Mouse (Mus musculus) gastrocnemius, postnatal 25 days (tissue): ENCODE data around the gene Tomt. TPM values are rescaled to one million over a fixed set of nuclear protein-coding genes. Genes with fewer than 3 reads are reported as not detected.
A peak's percentile ranks its signal among the peaks of the same experiment; 100 is the strongest.

Experiments used
- DNase-seq: peaks from one replicate; pipeline ENCODE4 v3.0.0; 2022
- total RNA-seq, 2 experiments: library from RNA; stranded (reverse); gene quantifications; 1 replicate in 1 of 2; 2 replicates in 1 of 2; pipeline ENCODE4 v1.2.3; 2021

Gene Tomt
- total RNA-seq, 2 experiments from 2014 or later: not detected

DNA sequence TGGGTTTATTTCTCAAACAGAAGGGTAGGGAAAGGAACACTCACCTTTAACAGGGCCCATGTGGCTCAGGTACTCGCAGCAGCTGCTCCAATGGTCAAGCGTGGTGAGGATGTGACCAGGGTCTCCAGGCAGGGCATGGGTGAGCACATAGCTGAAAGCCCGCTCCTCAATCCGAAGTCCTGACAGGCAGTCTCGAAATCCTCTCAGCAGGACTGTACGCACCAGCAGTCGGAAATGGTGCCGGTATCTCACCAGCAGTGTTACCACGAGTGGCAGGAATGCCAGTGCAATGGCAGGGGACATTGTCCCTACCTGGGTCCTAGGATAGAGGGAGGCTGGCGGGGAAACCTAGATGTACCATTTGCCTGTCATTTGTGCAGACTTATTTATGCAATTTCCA, 4.2 kb downstream of the Tomt start:
- DNase-seq: no peak

DNA sequence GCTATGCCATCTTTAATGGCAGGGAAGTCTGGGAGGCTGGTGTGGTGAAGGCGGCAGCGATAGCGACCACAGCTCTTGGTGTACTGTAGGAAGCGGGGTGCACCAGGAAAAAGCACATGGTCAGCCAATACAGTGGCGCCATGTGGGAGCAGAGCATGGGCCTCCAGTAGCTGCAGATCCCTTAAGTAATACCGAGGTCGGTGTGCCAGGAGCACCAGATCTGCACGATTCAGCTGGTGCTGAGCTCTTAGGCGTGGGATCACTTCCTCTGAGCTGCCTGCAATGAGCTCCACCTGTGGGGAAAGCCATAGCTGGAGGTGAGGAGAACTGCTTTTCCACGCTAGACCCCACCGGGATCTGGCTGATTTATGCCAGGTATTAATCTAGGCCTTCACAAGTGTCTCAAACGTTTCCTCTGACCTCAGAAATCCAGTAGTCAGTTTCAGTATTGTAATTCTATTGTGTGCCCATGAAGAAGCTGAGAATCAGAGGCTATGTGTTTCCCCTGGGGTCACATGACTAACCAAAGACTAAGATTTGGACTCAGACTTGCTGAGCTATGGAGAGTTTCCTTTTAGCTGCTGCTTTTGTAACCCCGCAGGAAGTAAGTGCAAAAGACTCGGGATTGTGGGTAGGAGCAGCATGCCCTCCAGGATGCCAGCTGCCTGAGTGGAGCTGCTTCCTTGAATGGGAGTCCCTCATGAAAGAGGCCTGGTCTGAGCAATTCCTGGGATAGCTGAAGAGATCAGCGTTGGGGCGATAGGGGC, 5.6 kb downstream of the Tomt start:
- no peak for DNase-seq

DNA sequence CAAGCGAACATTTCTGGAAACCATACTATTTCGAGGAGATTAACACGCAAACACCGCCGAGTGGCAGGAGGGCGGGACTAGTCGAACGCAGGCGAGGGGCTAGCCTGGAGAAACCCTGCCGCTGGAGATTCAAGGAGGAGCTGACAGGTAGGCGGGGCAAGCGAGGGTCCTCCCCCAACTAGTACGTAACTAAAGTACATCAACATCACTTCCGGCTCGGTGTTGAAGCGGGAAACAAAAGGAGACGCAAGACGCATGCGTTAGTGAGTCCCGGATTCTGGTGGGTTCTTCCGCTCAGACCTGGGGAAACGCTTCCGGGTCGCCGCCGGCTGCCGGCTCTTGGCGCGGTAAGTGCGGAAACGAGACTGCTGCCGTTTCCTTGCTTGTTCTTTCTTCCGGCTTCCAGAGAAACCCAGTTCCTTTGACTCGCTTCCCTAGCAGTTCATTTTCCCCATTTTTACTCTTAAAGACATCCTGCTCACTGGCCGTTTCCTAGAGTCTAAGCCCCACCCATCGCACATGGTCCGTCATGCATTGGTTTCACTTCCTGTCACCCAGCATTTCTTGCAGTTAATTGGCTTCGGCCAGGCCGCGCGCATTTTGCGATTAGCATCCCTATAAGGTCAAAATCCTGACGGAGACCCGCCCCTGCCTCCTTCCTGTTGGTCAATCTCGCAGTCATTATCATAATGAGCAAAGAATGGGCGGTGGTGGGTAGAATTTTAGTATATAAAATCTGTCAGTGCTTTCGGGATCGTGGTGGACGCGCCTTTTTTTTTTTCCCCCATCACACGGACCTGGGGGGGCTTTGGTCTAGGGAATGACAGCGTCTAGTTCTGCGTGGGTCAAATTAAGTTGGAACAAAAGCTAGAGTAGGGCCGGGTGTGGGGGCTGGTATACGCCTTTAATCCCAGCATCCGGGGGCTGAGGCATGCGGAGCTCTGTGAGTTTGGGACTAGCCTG, 9.8 kb downstream of the Tomt start:
- DNase-seq: peak; percentile 95

DNA sequence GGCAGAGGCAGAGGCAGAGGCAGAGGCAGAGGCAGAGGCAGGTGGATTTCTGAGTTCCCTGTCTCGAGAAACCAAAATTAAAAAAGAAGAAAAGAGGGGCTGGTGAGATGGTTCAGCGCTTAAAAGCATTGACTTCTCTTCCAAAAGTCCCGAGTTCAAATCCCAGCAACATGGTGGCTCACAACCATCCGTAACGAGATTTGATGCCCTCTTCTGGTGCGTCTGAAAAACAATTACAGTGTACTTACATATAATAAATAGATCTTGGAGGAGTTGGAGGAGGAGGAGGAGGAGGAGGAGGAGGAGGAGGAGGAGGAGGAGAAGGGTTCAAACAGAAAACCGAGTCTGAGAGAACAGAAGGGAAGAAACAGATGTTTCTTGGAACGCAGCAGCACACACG, 10.5 kb downstream of the Tomt start:
- DNase-seq: no peak

DNA sequence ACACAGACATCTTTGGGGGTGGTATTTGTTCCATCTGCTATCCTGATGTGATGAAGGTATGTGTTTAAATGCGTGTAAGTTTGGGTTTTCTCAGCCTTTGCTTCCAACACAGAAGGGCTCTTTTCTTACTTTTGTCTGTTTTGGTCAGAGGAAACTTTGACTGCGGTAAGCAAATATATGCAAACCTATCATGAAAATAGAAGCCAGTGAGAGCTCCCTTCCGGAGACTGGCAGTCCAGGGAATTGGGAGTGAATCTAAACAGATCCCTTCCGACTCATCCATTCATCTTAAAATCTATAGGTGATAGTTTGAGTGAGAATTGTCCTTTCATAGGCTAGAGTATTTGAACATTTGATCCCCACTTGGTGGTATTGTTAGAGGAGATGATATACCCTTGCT, 17.7 kb downstream of the Tomt start:
- DNase-seq: no peak

DNA sequence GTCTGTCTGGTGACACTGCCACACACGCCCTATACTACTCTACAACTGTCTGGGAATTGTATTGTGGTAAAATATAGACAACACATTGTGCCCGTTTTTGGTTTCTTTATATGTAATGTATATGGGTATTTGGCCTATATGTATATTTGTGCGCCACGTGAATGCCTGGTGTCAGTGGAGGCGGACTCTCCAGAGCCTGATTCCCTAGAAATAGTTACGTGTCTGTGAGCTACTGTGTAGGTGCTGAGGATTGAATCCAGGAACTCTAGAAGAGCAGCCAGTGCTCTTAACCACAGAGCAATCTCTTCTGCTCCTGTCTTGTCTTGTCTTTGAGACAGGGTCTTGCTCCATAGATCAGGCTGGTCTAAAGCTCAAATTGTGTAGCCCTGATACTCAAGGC, 19.9 kb downstream of the Tomt start:
- DNase-seq: no peak

DNA sequence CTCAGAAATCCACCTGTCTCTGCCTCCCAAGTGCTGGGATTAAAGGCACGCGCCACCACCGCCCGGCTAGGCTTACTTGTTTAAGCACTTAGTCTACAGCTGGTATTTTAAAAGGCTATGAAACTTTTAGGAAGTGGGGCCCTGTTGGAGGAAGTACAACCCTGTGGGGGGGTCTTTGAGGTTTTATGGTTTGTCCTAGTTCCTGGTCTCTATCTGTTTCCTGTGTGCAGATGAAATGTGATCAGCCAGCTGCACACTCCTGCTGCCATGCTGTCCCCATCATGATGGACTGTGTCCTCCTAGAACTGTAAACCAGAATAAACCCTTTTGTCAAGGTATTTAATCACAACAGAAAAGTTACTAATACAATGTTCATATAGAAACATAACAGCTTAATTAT, 22.0 kb downstream of the Tomt start:
- no peak for DNase-seq

DNA sequence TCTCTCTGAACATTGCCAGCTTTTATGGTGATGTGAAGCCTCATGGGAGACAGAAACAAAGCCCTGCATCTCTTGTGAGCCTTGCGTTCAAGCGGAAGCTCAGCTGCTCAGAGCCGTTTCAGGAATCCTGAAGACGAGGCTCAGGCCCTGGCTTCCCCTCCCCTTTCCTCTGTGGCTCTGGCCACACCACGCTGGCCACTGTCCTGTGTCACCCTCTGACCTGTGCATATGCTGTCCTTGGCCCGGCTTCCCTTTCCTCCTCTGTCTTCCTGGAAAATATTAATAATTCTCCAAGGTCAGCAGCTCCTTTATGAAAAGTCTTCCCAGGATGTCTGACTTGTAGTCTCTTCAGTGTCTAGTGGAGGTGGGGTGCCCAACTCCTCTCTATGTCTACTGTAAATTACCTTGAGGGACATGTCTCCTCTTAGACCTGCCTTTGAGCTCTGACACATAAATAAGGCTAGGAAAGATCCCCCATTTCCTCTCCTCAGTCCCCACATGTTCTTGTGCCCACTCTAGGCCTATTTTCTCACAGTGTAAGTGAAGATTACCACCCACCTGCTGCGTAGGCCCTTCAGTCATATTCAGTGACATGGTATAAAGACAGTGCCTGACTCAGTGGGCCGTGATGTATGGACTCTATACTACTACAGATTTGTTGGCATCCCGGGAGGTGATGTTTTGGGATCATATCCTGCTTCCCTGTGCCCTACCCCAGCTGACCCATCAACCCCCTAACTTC, 23.6 kb downstream of the Tomt start:
- no peak for DNase-seq

DNA sequence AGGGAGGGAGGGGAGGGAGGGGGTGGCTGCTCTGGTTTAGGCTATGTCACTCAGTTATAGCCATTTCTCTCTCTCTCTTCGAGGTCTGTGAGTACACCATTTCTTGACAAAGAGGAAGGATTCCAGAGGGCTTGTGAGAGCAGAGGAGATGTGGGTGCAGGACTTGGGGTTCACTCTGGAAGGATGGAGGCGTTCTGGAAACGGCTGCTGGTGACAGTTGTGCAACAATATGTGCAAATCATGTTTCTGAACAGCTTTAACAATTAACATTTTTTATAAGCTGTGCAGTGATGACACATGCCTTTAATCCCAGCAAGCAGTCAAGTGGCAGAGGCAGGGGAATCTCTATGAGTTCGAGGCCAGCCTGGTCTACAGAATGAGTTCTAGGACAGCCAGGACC, 25.3 kb downstream of the Tomt start:
- no peak for DNase-seq

DNA sequence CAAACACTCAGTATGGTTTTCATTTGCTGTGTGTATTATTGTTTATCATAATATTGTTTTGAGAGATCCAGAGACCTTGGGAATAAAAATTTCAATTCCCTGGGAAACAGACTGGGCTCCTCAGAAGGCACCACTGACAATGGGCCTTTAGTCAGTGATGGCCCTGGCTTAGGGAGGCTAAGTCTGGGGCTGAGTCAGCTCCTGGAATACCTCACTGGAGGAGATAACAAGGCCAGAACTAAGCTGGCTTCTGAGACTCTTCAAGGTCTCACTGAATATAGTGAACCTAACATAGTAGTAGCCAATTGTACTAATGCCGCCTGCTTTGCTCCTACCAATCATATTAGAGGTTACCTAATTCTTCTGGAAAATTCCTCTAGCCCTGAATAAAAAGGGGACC, 30.2 kb downstream of the Tomt start:
- no peak for DNase-seq

DNA sequence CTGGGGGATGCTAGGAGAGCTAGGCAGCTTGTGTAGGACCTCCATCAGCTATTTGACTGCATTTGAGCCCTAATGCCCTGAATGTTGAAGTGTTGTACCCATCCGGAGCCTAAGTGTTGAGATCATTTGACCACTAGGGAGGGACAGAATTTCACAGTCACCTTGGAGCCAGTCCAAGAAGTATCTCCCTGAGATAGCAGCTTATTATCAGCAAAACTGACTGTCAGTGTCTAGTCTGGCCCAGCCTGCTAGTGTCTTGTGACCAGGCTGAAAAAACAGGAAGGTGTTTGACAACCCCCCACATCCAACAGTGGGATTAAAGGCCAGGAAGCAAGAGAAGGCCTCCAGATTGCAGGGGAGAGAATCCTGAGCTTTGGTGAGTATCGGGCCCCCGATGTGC, 34.9 kb downstream of the Tomt start:
- DNase-seq: no peak

DNA sequence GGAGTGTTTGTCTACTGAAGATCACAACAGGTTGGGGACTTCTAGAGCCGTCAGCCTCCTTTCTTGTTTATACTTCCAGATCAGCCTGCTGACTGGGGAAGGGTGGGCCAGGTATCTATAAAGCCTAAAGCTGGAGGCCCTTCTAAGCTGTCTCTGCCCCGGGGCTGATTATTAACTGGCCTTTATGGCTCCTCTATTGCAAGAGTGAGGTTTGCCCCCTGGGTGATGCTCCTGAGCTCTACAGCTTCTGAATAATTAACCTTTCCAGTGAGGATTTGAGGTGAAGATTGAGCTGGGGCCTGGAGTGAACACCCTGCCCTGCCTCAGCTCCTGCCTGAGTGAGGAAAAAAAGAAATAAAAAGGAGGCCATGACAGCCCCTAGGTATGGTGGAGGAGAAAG, 35.5 kb downstream of the Tomt start, which contains the start of gene Folr1:
Gene Folr1, minus strand, starts transcription at position 160 of the 400 bp plus-strand sequence.
- no peak for DNase-seq

DNA sequence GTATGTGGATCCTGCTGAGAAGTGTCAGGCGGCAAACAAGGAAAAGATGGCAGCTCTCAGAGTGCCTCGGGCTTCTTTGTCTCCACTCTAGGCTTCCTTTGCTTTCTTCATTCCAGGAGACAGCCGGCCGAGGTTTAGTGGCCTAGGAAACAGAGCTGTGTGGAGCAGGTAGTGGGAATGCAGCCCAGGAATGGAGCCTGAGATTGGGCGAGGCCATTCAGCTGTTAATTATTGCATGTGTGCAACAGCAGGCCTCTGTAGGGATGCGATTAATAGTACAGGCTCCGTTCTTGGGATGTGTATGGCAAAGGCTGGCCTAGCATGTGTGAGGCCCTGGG, 37.0 kb downstream of the Tomt start:
- DNase-seq: no peak

DNA sequence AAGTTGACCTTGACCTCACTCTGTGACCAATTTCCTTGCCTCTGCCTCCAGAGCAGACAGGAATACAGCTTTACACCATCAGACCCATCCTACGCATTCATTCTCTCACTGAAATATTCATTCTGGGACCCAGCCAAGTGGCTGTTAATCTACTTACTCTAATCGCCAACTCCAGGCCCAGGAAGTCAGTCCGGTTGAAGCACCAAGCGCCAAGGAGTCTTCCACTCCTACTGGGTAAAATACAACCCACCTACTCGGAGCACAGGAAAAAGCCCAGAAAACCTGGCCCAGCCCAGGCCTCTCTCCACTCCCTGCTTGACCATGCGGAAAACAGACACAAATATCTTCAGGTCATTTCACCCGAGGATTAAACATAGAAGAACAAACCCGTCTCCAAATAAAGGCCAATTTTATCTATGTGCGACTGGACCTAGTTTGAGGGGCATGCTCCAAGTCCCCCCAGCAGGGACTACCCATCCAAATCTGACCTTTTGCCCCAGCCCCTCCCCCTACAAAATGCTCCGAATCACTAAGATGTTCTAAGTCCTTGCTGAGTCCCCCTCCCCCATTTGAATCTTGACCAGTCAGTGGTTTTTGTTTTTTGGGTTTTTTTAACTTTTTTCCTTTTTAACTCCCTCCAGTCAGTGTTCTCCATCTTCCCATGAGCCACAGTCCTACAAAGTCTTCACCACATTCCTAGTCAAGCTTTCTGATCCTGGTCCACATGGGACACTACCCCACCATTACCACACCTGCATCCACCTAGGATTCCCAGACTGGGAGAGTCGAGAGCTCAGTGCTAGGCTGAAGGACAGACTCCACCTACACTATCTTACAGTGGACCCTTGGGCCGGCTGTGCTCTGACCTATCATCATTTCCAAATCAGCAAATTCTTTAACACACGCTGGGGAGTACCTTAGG, 37.7 kb downstream of the Tomt start:
- DNase-seq: no peak

DNA sequence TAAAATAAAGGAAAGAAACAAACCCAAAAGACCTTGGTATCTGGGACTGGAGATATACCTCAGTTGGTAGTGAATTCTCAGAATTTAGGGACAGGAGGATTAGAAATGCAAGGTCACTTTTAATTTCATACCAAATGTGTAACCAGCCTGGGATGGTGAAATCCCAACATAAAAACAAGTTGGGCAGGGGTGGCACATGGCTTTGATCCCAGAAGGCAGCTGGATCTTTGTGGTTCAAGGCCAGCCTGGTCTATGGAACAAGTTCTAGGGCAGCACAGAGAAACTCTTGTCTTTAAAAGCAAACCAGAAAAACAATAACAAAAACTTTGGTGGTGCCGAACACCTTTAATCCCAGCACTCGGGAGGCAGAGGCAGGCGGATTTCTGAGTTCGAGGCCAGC, 38.7 kb downstream of the Tomt start:
- DNase-seq: no peak

DNA sequence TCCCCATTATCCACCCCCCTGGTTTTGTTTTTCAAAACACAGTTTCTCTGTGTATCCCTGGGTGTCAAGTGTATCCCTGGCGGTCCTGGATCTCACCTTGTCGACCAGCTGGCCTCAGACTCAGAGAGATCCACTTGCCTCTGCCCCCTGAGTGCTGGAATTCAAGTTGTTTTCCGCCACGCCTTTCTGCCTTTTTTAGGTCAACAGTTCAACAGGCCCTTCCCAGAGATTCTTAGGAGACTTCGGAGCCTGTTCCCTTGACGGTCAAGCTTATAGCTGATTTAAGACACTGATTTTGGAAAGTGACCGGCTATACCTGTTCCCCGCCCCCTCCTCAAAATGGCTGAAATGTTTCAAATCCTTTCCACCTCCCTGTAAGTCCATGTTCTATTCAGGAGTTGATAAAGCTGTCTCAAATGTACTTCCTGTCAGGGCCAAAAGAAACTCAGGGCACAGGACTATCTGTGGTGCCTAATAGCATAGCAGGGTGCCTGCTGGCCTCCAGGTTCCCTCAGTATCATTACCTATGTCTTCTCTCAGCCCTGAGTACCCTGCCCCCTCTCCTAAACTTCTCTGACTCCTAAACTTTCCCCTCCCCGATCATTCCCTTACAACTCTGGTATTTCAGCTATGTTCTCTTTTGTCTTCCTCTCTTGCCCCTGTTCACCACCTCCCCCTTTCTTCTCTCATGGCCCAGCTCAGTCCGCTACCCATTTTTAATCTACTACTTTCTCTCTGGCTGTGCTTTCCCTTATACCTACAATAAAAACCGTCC, 39.5 kb downstream of the Tomt start:
- no peak for DNase-seq

DNA sequence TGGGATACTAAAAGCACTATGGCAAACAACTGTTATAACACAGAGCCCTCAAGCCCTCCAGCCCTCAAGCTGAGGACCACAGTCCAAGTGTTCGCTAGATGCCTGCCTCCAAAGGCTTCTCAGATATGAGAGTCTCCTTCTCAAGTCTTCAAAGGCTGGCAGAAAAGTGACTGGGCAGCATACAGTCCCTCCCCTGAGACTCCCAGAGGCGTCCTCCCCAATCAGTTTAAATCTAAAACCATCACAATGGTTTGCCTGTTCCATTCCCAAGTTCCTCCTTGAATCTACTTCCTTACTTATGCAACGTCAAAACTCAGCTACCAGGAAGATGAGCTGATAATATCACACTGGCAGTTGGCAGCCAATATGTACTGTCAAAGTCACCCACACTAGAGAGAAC, 42.7 kb downstream of the Tomt start, which contains the start of gene Anapc15:
Gene Anapc15, plus strand, starts transcription at position 301 of the 400 bp plus-strand sequence.
- no peak for DNase-seq

DNA sequence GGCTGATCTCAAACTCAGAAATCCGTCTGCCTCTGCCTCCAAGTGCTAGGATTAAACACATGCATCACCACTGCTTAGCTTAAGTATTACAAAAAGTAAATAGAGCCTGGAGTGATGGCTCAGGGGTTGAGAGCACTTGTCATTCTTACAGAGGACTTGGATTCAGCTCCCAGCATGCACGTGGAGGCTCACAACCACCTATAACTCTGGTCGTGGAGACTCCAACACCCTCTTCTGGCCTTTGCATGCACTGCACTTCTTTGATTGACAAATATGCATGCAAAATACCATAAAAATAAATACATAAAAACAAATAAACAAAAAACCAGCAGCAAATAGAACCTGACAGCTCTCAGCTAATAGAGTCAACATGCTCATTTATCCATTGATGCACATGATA, 43.9 kb downstream of the Tomt start:
- DNase-seq: no peak

DNA sequence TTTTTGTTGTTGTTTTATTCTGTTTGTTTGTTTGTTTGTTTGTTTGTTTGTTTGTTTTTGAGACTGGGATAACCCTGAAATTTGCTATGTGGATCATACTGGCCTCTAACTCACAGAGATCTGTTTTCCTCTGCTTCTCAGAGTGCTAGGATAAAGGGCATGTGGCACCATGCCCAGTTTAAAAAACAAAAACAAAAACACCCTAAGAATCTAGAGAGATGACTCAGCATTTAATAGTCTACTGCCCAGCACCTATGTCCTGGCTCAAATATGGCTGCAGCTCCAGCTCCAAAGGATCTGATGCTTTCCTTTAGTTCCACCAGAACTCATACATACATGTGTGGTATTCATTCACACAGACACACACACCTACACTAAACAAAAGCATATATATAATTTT, 45.2 kb downstream of the Tomt start:
- DNase-seq: no peak

DNA sequence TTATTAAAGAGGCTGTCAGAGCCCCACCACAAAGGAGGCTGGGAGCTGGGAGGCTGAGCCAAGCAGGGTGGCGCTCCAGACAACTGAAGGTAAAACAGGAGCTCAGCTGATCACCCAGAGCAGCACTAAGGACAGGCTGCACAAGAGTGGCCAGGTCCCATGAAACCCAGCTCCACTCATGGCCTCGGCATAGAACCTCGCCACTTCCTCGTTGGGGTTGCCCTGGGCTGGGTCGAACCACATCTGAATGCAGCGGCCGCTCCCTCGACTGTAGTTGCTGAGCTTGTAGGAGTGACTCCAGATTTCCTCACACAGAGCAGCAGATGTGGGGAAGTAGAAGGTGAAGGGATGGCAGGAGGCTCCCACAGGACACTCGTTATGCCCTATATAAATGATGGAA, 47.8 kb downstream of the Tomt start:
- DNase-seq: no peak

DNA sequence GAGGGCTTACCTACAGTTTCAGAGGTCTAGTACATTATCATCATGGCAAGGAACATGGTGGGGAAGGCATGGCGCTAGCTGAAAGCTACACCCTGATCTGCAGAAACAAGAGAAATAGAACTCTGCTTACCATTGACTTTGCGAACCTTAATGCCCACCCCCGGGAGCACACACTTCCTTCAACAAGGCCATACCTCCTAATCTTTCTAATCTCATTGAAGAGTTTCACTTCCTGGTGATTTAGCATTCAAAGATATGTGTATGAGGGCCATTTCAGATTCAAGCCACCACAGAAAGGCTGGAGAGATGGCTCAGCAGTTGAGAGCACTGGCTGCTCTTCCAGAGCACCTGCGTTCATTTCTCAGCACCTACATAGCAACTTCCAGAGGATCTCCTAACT, 49.1 kb downstream of the Tomt start, which contains the start of gene Folr2:
Gene Folr2, minus strand, starts transcription at position 101 of the 400 bp plus-strand sequence.
- no peak for DNase-seq
